Mouse (Mus musculus) gastrocnemius, postnatal 36 days (tissue): ENCODE results near the gene Alyref. TPM values are rescaled to one million over a fixed set of nuclear protein-coding genes. Genes with fewer than 3 reads are reported as not detected.
"Not testable (repeated sequence)": the region's sequence is repeated elsewhere in the genome, so short reads cannot be mapped to it uniquely, and the experiment has no call there.

Source experiments
- DNase-seq, 2 experiments: peaks; one replicate each; pipeline ENCODE4 v3.0.0; 2022
- intact Hi-C: fragments of 180-260 bp; cut with DNase I; formaldehyde crosslinking; loops from one replicate; pipeline ENCODE4 v1.15.1; 2025
- total RNA-seq, 2 experiments: library from RNA; stranded (reverse); gene quantifications; 2 replicates each; pipeline ENCODE4 v1.2.3; 2021

Gene Alyref
- total RNA-seq, 2 experiments from 2014 or later, result 36.1 to 41.5 TPM

DNA sequence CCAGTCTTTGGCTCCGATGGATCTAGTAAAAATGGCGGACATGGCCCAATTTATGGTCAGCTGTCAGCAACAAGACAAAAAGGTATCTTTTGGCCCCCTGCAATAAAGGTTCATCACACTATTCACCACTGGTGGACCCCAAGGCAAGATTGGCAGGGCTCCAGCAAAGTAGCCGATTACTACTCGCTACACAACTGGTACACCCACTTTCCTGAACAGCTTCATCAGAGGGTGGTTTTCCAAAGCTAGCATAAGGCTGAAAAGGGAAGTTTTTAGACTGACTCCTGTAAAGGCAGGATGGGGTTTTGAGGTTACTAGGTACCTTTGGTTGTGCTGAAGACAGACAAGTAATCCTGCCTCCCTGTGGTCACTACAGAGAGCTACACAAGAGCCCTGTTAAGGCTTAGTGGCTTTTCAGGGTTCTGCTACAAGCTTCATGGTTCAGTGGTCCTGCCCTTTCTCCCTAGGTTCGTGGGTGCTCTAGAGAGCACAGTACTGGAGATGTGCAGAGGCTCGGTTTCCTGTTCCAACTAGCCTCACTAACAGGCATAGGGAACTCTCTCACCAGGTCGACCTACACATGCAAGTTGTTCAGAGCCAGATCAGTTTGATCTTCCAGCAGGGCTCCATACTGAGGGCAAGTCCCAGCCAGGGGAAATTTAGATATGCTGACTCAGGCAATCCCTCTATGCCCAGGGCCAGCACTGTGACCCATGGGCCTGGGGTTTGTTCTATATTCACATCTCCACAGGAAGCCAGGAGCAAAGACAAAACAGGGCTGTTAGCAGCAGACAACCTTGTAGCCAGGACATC is 20.7 kb downstream of the Alyref start:
- no peak for DNase-seq
- intact Hi-C loops, result loop anchor here (1.0 to 5.0 kb wide), 2 partner anchors 35 to 62 kb away; no protein-coding TSS in a partner anchor

DNA sequence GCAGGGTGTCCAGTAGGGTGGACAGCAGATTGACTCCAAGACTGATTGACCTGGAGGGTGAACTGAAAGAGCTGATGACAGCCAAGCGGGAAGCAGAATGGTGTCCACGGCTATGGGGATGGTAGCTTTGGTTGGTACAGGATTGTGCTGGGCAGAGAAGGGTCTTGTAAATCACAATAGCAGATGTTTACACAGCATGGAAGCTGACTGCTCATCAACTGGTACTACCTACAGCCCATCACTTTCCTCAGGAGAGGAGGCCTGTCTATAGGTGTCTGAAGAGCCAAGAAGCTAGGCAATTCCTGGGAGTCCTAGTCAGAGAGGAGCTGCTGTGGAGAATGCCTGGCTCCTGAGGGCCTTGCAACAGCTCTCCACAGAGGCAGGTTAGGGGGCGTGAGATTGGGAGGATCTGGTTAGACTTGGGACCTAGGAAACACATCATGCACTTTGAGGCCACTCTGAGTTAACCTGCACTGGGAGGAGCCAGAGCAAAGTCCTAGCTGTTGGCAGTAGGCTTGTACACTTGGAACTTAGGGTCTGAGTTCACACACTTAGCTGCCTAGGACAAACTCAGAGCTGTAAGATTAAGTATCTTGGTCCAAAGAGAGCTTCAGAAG is 21.7 kb downstream of the Alyref start:
- no peak for DNase-seq
- intact Hi-C loops, result loop anchor here (5.0 kb wide), 1 partner anchor 36 kb away; no protein-coding TSS in a partner anchor

DNA sequence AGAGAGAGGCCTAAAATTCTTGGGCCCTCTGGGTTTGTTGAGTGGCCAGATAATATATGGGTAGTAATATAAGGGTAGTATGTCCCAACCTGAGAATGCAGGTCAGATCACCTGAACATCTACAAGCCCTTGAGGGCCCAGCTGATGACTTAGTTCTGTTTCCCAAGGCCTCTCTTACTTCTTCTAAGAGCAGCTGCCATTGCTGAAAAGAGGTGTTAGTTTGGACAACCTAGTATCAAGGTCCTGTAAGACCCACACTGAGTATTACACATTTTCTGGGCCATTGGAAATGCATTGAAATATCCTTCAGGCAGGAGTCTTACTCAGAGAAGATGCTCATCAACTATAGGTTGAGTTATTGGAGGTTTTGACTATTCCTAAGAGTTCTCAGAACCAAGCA is 22.2 kb downstream of the Alyref start:
- no peak for DNase-seq
- intact Hi-C loops, result loop anchor here (2.0 to 5.0 kb wide), 2 partner anchors 33 to 36 kb away; no protein-coding TSS in a partner anchor

DNA sequence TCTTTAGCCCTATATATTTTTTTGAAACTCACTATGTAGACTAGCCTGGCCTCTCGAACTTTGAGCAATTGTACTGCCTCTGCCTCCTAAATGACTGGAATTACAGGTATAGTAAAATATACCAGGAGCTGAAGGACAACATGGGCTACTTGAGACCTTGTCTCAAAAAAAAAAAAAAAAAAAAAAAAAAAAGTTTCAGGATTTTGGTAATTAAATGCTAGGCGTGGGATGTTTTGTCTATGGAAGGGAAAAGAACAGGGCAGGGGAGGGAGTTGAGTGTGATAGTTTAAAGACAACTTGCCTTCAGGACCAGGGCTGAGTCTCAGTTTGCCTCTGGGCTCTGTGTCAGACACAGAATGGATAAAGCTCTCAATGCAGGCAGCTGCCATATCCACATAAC is 23.1 kb downstream of the Alyref start:
- DNase-seq, result no peak
- intact Hi-C loops, result loop anchor here (2.0 to 5.0 kb wide), 2 partner anchors 32 to 37 kb away; no protein-coding TSS in a partner anchor

DNA sequence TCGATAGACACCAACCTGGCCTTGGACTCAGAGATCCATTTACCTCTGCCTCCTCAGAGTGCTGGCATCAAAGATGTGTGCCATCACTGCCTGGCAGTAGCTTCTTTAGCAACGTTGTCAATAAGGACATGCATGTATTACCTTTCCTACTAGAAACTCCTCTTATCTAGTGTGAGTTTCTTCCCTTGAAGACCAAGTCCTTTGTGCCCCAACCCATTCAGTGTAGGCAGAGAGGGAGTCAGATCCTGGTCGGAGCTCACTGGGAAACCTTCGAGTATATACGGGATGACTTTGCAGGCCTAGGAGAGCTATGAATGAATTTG is 23.9 kb downstream of the Alyref start:
- intact Hi-C loops, result loop anchor here (2.0 kb wide), 1 partner anchor 31 kb away; no protein-coding TSS in a partner anchor
- no peak for DNase-seq

DNA sequence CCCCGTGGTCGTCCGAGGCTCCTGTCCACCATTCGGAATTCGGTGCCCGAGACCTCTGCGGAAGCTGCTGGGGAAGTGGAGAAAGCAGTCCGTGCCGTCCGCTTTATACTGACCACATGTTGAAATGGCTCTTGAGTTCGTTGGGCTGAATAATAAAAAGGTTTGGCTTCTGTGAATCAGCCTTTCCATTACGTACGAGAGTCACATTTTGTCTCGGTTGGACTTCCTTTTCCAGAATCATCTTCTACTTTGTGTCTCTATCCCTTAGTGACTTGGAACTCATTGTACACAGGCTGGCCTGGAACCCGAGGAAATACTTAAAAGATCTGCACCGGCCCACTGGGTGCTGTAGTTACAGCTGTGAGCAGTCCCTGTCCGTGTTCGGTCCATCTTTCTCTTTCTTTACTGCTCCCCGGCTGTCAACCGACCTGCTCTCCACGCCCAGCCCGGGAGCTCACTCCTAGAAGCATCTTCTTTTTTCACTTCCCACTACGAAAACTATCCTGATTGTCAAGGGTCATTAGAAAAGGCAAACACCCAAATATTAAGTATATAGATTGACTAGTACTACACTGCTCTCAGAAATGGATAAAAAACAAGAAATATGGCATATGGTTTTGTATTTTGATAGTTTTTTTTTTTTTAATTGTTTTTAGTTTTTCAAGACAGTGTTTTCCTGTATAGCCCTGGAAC is 24.4 kb downstream of the Alyref start:
- intact Hi-C loops, result loop anchor here (2.0 kb wide), 1 partner anchor 31 kb away; no protein-coding TSS in a partner anchor
- DNase-seq, result no peak

DNA sequence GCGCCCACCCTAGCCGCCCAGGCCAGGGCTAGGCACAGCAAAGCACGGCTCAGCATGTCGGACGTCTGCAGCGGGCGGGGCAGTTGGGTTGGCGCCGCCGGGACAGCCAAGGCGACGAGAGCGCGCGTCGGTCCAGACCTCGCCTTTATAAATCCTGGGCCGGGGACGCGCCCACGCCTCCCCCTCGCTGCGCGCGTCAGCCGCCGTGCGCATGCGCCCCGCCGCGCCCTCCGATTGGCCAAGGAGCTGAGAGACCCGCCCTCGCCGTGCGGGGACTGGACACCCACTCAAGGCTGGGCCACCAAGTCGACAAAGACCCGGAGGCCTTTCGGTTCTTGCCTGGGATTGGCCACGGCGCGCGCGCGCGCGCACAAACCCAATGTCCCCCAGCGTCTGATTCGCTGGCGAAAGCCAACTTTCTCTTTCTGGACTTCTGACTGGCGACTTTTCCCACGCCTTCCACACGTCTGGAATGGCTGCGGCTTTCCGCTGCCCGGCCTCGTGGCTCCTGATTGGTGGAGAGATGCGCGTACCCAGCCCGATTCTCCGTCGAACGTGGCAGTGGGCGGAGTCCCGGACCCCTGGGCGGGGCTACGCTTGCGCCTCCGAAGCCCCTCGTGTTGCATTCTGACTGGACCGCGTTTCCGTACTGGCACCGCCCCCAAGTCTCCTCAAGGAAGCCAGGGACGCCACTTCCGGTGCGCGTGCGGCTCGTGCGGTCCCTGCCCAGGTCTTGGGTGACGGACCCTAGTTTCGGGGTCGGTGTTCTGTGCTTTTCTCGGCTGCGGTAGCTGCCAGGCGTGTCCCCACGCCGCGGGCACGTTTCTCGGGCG is 25.2 kb downstream of the Alyref start, which contains the start of gene P4hb:
Gene P4hb (minus strand): TSS at position 502 of the 833 bp plus-strand sequence.
- intact Hi-C loops, result no loop called here
- peak; percentile 99 to 100 for DNase-seq

DNA sequence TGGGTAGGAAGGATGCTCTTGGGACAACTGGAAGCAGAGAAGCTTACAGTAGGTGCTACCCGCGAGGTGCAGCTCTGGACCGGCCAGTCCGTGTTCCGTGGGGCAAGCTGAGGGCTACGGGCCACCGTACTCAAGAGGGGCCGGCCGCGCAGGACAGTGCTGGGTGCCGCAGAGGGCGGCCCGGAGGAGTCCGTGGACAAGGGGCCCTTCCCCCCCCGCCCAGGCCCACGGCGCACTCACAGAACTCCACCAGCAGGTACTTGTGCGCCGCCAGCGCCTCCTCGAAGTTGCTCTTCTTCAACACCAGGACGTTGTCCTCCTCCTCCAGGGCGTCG is 25.8 kb downstream of the Alyref start:
- intact Hi-C loops, result no loop called here
- no peak for DNase-seq

DNA sequence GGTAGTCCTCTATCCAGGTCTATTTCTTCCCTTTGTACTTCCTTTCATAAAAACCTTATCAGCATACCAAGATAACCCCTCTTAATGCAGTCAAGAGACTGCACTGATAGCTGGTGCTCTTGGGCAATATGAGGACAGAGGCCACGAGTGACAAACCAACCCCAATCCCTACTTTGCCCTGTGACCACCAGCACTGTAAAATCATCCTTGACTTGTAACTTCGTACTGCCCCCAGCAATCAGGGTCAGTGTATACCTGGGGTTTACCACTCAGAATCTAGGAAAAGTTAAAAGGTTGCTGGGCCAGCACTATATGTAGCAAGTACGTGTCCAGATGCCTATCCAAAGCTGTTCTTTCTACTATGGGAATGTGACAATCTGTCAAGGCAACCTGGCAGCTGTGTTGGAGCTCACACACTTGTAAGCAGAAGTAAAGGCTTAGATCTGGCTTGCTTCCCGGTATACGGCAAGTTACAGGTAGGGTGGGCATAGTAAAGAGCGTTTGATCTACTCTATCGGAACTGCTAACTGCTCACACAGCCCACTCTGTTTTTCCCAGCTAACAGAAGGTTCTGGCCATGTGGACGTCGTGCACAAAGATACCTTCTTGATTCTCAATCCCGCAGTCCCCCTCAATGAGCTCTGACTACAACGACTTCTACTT is 26.3 kb downstream of the Alyref start:
- intact Hi-C loops, result no loop called here

DNA sequence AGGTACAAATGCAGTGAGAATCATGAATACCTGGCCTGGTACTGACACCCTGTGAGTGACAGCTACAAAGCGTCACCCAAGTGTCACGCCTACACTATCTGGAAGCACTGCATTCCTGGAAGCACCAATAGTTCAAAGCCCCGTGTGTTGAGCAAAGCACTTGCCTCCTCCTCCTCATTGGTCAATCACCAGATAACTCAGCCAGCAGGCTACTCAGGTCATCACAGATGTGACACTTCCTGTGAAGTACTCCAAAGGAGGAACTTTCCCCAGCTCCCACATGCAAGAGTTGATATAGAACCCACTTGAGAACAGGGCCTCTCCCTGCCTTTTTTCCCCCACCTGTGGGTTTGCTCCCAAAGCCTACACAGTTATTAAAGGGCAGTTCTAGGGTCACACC is 27.0 kb downstream of the Alyref start:
- no peak for DNase-seq
- intact Hi-C loops, result no loop called here

More for the DNA sequence above, 26.3 kb downstream of the Alyref start:
- no peak for DNase-seq

DNA sequence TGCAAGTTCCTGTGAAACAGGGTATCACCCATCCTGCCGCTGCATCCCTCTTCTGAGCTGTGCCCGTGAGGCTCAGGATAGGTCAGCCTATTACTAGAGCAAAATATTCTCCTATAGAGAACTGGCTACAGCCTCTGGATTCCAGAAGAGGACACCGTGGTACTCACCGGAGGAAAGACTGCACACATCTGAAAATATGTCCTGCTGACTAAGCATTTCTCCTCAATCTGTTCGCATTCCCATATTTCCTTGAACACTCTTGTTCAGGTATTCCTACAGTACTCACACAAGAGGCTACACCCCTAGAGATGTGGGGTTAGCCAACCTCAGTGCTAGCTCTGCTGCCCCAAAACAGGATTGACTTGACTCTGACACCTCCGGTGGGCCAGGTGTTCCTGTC is 29.8 kb downstream of the Alyref start:
- DNase-seq, result no peak
- intact Hi-C loops, result no loop called here

DNA sequence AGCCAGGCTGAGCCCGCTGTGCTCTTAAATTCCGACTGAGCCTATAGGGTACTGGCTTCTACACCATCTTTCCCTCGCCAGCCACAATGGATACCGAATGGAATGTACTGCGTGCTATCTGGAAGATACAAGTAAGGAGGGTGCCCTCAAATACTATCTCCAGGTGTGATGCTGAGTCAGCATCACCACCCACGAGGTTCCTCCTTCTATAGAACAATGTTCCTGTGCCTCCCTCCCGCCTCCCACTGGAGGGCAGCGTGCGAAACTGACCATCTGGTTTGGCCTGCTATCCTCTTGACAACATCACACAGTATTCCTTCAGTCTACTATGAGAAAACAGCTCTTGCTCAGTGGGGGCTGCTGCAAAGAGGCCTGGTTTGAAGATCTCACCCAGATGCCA is 33.1 kb downstream of the Alyref start:
- no peak for DNase-seq

DNA sequence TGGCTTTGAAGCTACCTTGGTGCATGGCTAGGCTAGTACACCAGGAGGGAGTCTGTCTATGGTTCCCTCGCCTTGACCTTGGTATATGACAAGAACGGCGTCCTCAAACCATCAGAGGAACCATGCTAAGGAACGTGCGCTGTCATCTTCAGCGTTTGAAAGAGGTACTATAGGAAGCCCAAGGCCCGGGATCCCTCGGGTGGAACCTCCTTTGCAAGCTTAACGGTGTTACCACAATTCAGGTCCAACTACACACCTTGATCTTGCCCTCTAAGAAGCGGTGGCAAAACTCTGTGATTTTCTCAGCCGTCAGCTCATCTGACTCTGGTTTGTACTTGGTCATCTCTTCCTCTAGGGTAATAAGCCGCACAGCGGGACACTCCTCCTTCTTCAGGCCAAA is 35.2 kb downstream of the Alyref start:
- DNase-seq, result no peak

More for the DNA sequence above, 33.1 kb downstream of the Alyref start:
- intact Hi-C loops, result no loop called here

DNA sequence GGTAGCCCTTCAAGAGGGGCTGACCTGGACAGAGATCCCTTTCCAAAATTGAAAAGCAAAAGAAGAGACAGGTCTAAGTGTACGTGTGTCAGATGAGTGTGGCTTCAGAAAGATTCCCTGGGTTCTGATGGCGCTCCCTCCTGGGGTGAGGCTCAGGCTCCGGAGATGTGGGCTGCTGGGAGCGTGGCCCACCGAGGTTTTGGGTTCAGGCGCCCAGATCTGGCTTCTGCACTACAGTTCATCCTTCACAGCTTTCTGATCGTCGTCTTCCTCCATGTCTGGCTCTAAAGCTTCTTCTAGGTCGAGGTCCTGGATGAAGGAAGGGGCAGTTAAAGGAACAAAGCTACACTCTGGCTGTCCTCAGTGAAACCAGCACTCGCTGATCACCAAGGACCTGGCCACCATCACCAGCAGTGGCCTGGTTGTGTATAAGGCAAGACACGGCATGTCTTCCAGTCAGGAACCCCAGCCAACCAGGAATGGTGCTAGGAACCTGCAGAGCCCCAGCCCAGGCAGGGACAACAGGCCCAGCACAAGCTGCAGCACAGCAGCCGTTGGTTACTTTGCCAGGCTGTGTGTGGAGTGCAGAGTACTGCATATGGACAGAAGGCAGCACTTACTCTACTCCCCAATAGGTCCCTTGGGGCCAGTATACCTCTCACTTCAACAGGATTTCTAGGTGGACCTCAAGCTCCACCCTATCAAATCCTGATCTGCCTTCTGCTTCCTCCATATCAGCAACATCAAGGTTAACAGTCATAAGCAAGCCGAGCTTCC is 37.0 kb downstream of the Alyref start:
- intact Hi-C loops, result no loop called here
- DNase-seq, result no peak

More for the DNA sequence above, 35.2 kb downstream of the Alyref start:
- intact Hi-C loops, result no loop called here

DNA sequence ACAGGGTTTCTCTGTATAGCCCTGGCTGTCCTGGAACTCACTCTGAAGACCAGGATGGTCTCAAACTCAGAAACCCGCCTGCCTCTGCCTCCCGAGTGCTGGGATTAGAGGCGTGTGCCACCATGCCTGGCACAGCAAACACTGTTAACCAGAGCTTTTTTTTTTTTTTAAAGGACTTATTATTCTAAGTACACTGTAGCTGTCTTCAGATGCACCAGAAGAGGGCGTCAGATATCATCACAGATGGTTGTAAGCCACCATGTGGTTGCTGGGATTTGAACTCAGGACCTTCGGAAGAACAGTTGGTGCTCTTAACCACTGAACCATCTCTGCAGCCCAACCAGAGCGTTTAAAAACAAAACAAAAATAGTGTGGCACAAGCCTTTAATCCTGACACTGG is 39.3 kb downstream of the Alyref start:
- intact Hi-C loops, DNase-seq: not testable (repeated sequence)

DNA sequence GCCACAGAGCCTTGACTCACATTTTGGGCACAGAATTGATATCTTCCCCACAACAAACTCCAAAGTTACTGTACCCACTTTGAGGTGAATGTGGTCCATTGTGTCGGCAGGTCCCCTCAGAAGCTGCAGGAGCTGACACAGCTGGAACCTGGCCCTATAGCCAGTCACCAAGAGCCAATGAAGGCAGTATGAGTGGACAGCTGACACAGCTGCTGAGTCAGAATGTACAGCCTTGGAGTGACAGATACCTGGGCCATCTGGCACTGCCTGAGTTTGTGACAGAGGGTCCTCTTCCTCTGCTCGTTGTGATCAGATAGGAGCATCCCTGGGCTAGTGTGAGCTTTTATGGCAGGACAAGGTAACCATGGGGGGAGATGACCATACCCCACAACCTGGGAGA is 42.9 kb downstream of the Alyref start:
- intact Hi-C loops, result no loop called here
- DNase-seq, result no peak

DNA sequence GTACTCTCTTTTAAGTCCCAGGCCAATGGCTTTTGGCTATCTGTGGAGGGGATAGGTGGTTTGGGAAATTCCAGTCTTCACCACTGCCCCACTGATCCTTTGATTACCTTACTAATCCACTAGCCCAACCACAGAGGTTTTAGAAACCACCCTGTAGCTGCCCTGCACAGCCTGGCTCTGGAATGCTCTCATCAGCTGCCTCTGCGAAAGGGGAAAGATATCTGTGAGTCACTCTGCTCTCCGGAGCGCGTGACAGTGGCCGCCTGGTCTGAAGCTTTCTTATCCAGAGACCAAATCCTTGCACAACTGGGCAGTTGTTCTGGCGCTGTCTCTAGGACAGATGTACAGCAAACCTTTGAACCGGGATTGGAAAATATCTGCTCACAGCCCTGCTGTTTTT is 43.3 kb downstream of the Alyref start:
- intact Hi-C loops, result no loop called here
- DNase-seq, result no peak

DNA sequence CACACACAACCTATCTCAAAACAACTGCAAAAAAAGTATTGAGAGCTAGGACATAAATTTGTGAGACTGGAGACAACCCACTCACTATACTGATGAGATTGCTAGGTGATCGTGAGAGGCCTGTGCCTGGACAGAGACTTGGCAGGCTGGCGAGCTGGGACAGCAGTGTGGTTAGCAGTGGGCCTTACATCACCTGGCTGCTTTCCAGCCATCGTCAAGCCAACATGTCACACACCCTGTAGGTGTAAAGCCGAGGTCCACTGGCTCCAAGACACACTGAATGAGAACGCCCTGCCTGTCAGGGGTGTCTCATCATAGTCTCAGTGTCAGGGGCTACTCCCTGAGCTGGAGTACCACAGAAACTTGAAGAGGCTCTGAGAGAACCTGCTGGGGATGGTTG is 45.4 kb downstream of the Alyref start:
- intact Hi-C loops, result no loop called here
- DNase-seq, result no peak

DNA sequence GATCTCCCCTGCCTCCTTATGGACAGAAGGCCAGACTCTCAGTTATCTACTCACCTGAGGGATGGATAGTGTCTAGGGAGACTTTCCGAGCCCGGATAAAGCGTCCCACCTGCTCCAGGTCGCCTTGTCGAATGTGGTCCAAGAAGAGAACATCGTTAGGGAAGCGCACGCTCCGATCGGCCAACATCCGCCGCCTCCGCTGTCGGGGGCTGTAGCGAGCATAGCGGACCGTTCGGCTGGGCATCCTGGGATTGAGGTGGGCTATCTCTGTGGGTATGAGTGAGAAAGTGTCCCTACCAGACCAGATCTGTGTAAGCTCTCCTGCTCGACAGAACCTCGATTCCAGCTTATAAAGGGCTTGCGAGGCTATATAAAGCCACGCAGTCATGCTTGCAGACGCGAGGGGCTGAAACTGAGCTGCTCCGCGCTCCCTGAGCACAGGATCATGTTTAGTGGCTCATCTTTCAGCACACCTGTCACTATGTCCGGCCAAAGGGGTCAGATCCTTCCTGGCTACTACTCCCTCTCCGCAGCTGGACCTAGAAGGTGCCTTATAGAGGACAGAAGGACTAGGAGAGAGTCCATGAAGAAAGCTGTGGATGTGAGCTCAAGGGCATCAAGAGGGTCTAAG is 47.2 kb downstream of the Alyref start, which contains the start of gene Ppp1r27:
Gene Ppp1r27 (minus strand): TSS at position 323 of the 631 bp plus-strand sequence.
- intact Hi-C loops, result no loop called here

More for the DNA sequence above, 47.2 kb downstream of the Alyref start, which contains the start of gene Ppp1r27:
- no peak for DNase-seq
